In the genomic region with DNA sequence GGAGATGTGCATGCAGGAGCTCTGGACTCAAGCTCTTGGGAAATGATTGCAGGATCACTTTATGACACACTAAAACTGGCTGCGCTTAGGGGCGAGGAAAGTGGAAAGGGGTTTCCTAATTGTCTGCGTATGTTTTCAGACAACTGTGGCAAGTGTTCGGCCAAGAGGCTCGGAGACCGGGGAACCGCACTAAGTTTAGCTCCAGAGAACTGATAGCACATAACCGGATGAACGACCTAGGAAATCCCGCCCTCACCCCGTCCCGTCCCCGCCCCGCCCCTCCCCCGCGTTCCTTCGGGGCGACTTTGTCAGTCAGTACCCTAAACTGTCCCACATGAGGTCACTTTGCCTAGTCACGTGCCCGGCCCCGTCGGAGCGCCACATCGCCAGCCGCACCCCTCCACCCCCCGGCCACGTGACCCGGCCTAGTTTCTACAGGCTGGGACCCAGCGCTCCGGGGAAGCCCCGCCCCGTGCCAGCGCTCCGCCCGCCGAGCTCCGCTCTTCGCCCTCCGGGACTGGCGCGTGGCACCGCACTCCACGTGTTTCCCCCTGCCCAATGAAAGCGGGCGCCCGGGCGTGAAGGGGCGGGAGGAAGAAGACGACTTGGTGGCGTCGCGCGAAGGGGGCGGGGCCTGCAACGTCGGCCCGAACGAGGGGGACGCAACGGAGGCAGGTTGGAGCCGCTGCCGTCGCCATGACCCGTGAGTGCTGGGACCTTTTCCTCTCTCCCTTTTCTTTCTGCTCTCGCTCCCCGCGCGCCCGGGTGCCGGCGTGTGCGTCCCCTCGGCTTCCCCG, we compare ENCODE assay signal across 7 mouse cellular contexts. TPM values are rescaled to one million over a fixed set of nuclear protein-coding genes. Genes with fewer than 3 reads are reported as not detected.
DNase-seq lines count a peak whose midpoint lies in the region; ATAC-seq lines count a peak whose summit lies in the region.

A gene (plus strand): TSS at position 457 of the 797 bp plus-strand sequence.

- H3K9ac ChIP-seq in embryonic facial prominence, embryonic 11.5 days (replicated peaks; ENCODE audit: low read length), result peak within 1 kb of the TSS; percentile 96
- peak within 1 kb of the TSS; percentile 97 for H3K9ac ChIP-seq in midbrain, embryonic 13.5 days (replicated peaks)

- peak within 1 kb of the TSS; percentile 98 for H3K4me3 ChIP-seq in embryonic facial prominence, embryonic 11.5 days (ENCODE audit: low read depth, low read length)
- peak within 1 kb of the TSS; percentile 100 for H3K4me3 ChIP-seq in limb, embryonic 10.5 days
- H3K4me3 ChIP-seq in midbrain, embryonic 13.5 days (replicated peaks), result peak within 1 kb of the TSS; percentile 98

- H3K36me3 ChIP-seq in embryonic facial prominence, embryonic 11.5 days (replicated peaks; ENCODE audit: control insufficient read depth, insufficient read depth, low read depth, low read length), result no peaks in the 10 kb centered on the region; the same call in 1 of the 2 replicates
- peaks cover 36% of the 10 kb centered on the region for H3K36me3 ChIP-seq in limb, embryonic 10.5 days
- peaks cover 19% of the 10 kb centered on the region for H3K36me3 ChIP-seq in midbrain, embryonic 13.5 days

- no peaks in the 10 kb centered on the region for H3K4me1 ChIP-seq in embryonic facial prominence, embryonic 11.5 days (ENCODE audit: control insufficient read depth, insufficient read depth, low read length)
- peaks cover 26% of the 10 kb centered on the region for H3K4me1 ChIP-seq in limb, embryonic 10.5 days
- H3K4me1 ChIP-seq in midbrain, embryonic 13.5 days (replicated peaks), result peaks cover 27% of the 10 kb centered on the region

- peak within 1 kb of the TSS; percentile 65 for H3K4me2 ChIP-seq in embryonic facial prominence, embryonic 11.5 days (ENCODE audit: low read depth, low read length)
- H3K4me2 ChIP-seq in midbrain, embryonic 13.5 days (replicated peaks), result peak within 1 kb of the TSS; percentile 91

- peak; percentile 97 for ATAC-seq in embryonic facial prominence, embryonic 11.5 days (replicated peaks; ENCODE audit: insufficient number of reproducible peaks, low FRiP score, low TSS enrichment, low read depth)
- ATAC-seq in granulocyte monocyte progenitor cell, adult 5-6 weeks (replicated peaks; ENCODE audit: poor library complexity, severe bottlenecking), result peak; percentile 81
- ATAC-seq in midbrain, embryonic 13.5 days, result peak; percentile 98

- under 1% methylated on average over 58 of the region's 74 CpGs for WGBS in embryonic facial prominence, embryonic 11.5 days
- WGBS in limb, embryonic 10.5 days, result under 1% methylated on average over 74 of the region's 74 CpGs
- under 1% methylated on average over 64 of the region's 74 CpGs for WGBS in midbrain, embryonic 13.5 days

- DNase-seq in adrenal gland, postnatal 14 days, result peak; percentile 100
- peak; percentile 99 for DNase-seq in embryonic facial prominence, embryonic 11.5 days (ENCODE audit: low spot score)
- peak; percentile 100 for DNase-seq in kidney, adult 11 months
- DNase-seq in limb, embryonic 10.5 days (ENCODE audit: low spot score), result peak; percentile 100
- DNase-seq in spleen, adult 12 weeks (ENCODE audit: low spot score), result peak; percentile 99

- peak within 1 kb of the TSS; percentile 77 for H3K27ac ChIP-seq in embryonic facial prominence, embryonic 11.5 days (replicated peaks; ENCODE audit: low read depth, low read length)
- H3K27ac ChIP-seq in limb, embryonic 10.5 days, result peak within 1 kb of the TSS; percentile 95
- peak within 1 kb of the TSS; percentile 96 for H3K27ac ChIP-seq in midbrain, embryonic 13.5 days

- H3K27me3 ChIP-seq in embryonic facial prominence, embryonic 11.5 days (ENCODE audit: control insufficient read depth, insufficient read depth, low read length), result no peaks in the 10 kb centered on the region
- H3K27me3 ChIP-seq in limb, embryonic 10.5 days (ENCODE audit: low read depth, poor library complexity, severe bottlenecking), result 0 out of 2 replicates have a peak, but pooled peaks cover 5% of the 10 kb centered on the region
- H3K27me3 ChIP-seq in midbrain, embryonic 13.5 days, result peaks cover 4% of the 10 kb centered on the region; the same call in 1 of the 2 replicates

- no peaks in the 10 kb centered on the region for H3K9me3 ChIP-seq in embryonic facial prominence, embryonic 11.5 days (replicated peaks; ENCODE audit: control insufficient read depth, low read length)
- no peaks in the 10 kb centered on the region for H3K9me3 ChIP-seq in limb, embryonic 10.5 days (replicated peaks)
- no peaks in the 10 kb centered on the region for H3K9me3 ChIP-seq in midbrain, embryonic 13.5 days

RNA-seq across cellular contexts. Expression of the gene that starts here (rescaled TPM):
- 386 and 388 TPM in 2 replicates for total RNA-seq in adrenal gland, postnatal 14 days (2021)
- polyA plus RNA-seq in embryonic facial prominence, embryonic 11.5 days (2014; fragmentation: Nextera tagmentation; extraction: Ambion mirVana), result 475 and 478 TPM in 2 replicates
- total RNA-seq in granulocyte monocyte progenitor cell, adult 5-6 weeks (2014; fragmentation: Nextera tagmentation), result 530 and 577 TPM in 2 replicates
- 211 and 218 TPM in 2 replicates for total RNA-seq in granulocyte monocyte progenitor cell, adult 5-6 weeks (2017)
- polyA plus RNA-seq in limb, embryonic 10.5 days (2016; fragmentation: Nextera tagmentation; extraction: Ambion mirVana), result 472 and 490 TPM in 2 replicates
- polyA plus RNA-seq in midbrain, embryonic 13.5 days (2015; fragmentation: Nextera tagmentation; extraction: Ambion mirVana), result 388 and 391 TPM in 2 replicates

Comparison
In these comparisons a context has a peak if more than half of its experiments do, and no peak if none do; other contexts are left out.
1. Peak in every context shown above with its lines: DNase-seq, ATAC-seq, H3K4me3 ChIP-seq and H3K27ac ChIP-seq.